Mouse (Mus musculus) frontal cortex, postnatal 36 days (tissue): ENCODE results near the gene Rps6kb2.
A peak's percentile ranks its signal among the peaks of the same experiment; 100 is the strongest.

ENCODE experiments used
- DNase-seq, 2 experiments: peaks; one replicate each; pipeline ENCODE4 v3.0.0; 2022; ENCODE audit warnings: low spot score in 2 of 2

Gene Rps6kb2

DNA sequence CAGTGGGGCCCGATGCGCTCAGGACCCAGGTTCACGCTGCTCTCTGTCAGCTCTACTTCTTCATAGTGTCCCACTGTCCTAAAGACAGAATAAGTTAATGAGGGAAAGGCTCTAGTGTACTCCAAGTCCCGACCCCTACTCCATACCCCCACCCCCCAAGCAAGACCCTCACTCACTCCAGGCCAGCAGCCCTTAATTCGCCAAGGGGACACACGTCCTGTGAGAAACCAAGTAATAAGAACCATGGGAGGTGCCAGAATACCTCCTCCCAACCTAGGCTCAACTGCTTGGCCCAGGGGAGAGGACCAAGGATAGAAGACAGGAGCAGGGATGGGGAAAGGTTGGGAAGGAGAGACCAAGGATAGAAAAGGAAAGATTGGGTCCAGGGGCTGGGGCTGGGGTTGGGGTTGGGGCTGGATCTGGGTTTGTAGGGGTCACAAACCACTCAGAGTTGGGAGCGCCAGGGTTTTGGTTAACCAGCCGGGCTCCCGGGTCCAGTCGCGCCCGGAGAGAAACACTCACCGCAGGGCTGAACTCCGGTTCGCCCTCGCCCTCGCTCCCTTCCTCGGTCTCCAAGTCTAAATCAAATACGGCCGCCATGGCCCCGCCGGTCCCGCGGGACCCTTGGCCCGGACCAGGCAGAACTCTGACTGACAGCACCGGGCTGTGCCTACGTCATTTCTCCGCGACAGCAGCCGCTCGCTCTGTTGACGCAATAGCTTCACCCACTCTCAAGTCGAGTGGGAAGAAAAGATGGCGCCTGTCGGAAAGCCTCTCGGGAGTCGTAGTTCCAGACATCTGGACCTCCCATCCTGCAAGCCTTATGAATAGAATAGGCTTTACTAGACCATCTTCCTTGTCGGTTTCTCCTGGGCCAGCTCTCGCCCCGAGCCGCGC lies at the start of gene Rps6kb2:
Gene Rps6kb2, minus strand, starts transcription at position 709 of the 897 bp plus-strand sequence.
- peak; percentile 98 to 99 for DNase-seq

DNA sequence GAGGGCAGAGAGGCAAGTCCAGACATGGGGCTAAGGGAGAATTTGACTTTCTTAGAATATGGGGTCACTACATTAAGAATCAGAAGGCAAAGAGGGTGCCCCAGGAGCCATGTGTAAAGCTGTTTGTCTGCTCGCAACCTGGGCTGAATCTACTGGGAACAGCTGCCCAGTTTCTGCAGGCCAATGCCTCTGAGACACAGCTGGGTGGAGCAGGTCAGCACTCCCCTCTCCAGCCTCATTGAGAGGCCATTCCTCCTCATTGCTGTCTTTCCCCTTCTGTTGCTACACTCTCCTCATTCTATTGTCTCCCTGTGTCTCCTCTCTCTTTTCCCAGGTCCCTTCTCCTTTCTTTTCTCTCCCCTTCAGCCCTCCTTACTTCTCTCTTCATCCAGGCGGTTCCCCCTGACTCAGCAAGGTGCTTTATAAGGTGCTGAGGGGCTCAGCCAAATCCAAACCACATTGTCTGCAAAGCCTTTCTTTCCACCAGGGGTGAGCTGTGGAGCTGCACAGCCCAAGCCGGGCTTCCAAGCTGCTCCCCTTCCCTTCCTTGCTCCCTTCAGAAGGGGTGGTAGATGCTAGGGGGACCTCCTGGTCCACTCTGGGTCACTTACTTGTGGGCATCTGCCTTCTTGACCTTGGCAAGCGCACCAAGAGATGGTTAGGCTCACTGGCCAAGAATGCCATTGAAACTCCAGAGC lies 48.9 kb upstream of the Rps6kb2 start:
- no peak for DNase-seq

DNA sequence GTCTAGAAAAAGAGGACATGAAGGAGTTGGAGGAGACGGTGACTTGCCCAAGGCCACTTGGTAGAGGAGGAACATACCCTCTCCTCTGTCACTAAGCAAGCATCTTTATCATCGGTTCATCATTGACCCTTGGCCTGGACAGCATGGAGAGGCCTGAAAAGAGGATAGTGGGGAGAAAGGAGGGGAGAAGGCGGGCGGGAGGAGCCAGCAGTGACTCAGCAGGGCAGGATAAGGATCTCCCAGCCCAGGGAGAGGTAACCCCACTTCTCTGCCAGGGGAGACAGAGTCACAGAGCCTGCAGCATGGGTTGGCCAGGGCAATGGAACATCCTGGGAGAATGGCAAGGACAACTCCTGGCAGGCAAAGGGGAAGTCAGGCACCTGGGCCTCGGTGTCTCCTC lies 45.4 kb upstream of the Rps6kb2 start:
- DNase-seq, result no peak

DNA sequence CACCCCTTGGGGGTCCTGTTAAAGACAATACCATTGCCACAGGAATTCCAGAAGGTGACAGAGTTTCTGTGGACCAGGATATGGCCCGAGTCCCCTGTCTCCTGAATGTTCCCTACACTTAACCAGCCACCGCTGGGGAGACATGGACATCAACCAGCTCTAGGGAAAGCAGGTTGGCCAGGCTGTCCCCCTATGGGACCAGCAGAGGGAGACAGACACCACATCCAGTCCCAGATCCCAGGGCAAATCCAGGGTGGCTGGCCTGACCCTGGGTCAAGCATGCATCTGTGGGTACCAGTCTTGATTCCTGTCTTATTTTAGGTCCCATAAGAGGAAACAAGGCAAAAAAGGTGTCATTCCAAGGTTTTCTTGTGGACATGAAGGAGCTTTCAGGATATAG lies 43.8 kb upstream of the Rps6kb2 start:
- DNase-seq, result peak in 1 of 2 experiments; percentile 60

DNA sequence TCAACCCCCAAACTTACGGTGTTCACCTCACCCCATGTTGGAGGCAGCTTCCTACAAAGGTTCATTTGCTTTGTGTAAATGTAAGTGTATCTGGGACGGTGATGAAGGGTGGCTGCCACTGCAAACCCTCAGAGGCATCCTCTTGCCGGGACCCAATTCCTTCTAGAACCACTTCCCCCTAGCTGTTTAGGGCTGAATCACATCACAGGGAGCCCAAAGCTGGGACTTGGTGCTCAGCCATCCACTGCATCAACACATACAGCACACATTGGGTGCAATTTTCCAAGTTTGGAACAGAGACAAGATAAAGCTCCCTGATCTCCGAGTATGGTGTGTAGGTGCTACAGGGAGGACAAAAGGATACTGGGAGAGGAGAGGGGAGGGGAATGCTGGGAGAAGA lies 41.7 kb upstream of the Rps6kb2 start:
- DNase-seq, result no peak

DNA sequence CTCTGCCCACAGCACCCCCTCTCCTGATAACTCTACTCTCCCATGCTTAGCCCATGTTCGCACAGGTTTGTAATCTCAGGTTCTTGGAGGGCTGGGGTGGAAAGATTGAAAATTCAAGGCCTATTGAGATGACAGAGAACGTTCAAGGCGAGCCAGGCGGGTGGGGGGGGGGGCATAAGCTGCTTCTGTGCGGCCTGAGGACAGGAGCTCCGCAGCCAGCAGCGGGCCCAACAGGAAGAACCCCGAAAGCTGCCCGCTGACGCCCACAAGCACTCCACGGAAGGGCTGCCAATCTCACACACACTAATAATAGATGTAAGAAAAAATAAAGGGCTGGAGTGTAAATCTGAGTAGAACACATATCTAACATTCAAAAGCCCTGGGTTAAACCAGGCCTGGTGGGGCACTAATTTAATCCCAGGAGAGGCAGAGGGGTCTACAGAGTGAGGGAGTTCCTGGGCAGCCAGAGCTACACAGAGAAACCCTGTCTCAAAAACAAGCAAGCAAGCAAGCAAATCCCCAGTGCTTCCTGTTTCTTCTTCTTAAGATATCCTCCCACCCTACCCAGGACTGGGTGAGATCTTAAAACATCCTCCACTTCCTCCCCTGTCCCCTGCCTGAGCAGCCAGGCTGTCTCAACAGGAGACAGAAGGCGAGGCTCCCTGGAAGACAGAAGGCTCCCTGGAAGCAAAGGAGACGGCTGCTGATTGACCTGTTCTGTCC lies 40.6 kb upstream of the Rps6kb2 start:
- DNase-seq, result no peak

DNA sequence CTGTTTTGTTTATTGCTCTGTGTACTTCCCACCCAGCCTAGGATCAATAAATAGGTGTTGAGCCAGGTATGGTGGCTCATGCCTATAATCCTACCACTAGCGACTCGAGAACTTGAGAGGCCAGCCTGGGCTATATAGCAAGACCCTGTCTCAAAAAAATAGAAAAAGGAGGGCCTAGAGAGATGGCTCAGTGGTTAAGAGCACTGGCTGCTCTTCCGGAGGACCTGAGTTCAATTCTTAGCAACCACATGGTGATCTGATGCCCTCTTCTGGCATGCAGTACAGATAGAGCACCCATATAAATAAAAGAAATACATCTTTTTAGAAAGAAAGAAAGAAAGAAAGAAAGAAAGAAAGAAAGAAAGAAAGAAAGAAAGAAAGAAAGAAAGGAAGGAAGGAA lies 40.0 kb upstream of the Rps6kb2 start:
- DNase-seq, result no peak

DNA sequence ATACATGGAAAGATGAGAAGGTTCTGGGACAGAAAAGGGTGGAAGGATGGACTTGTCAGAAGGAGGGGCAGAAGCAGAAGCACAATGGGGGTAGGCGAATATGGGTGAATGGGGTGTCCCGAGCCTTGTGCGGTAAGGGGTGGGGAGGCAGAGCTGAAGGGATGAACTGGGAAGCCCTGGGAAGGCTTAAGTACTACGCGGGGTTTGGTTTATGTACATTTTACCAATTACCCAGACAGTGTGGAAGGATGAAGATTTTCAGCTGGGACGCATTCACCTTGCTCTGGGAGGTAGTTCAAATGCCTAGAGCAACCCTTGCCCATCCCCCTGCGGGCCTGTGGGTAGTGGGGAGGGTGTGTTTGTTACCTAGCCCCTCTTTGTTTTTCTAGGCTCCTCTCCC lies 39.0 kb upstream of the Rps6kb2 start:
- DNase-seq, result no peak

DNA sequence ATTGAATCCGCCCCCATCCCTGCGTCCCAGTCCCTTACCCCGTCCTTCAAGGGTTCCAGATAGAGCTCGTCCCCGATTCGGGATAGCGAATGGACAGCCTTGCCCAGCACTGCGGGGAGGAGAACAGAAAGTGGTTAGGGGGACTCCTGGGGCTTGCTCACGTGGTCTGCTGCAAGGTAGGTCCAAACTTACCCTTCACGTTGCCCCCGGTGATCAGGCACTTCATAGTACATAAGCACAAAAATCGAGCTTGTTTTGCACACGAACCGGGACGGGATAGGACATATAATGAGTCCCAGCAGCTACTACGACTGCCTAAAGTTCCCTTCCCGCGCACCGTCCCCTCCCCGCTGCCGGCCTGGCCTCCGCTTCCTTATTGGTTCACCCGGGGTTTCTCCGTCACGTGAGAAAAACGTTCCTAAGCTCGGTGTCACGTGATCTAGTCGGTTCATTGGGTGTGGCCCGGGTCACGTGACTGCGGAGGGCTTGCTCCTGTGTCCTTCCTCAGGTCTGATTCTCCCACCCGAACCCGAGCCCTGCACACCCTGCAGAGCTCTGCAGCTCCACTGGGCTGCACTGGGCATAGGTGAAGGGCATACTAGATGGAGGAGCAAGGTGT lies 38.2 kb upstream of the Rps6kb2 start, which contains the start of gene Rad9a:
Gene Rad9a, minus strand, starts transcription at position 372 of the 619 bp plus-strand sequence.
- DNase-seq, result peak; percentile 90 to 96

DNA sequence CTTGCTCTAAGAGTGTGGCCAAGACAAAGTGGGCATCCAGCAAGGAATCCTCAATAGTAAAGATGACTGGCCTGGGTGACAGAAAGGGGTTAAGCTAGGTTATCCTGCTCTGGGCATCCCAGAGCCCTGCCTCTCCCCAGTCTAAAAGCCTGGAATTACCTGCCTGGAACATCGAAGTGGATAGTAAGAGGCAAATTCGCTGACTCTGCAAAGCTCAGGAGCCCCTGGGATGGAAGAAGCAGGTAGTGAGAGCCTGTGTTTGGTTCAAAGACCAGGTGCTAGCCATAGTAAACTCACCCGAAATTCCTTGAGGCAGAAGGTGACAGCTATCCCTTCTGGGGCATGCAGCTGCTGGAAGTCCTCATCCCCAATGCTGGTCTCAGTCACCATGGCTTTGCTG lies 34.0 kb upstream of the Rps6kb2 start:
- no peak for DNase-seq

DNA sequence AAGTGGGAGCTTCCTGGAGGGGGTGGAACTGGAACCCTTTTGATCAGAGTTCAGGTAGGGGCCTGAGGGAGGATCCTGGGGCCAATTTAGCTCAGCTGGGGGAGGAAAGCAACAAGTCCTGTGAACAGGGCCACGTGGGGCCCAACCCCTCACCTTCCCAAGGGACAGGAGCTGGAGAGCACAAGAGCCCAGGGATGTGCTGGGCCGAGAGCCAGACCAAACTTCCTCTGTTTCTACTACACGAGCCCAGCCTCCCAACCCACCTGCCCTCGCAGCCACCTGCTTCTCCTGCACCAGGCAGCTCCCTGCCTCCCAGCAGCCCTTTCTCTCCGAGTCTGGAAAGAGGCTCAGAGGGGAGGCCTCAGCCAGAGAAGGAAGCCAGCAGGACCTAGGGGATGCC lies 33.4 kb upstream of the Rps6kb2 start:
- DNase-seq, result no peak

DNA sequence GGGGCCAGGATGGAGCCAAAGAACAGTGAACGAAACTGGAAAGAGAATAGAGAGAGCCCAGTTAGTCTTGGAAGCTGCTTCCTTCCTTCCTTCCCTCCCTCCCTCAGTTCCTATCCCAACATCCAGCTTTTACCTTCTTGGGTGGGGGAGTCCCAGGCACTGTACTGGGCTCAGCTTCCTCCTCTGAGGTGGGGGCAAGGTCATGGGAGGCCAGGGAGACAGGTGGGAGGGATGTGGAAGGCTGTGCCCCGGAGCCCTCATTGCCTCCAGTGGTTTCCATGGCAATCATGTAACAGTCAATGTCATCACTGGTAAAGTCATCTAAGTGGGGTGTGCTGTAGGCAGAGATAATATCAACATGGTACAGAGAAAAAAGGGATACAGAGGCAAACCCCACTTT lies 32.9 kb upstream of the Rps6kb2 start:
- DNase-seq, result no peak

DNA sequence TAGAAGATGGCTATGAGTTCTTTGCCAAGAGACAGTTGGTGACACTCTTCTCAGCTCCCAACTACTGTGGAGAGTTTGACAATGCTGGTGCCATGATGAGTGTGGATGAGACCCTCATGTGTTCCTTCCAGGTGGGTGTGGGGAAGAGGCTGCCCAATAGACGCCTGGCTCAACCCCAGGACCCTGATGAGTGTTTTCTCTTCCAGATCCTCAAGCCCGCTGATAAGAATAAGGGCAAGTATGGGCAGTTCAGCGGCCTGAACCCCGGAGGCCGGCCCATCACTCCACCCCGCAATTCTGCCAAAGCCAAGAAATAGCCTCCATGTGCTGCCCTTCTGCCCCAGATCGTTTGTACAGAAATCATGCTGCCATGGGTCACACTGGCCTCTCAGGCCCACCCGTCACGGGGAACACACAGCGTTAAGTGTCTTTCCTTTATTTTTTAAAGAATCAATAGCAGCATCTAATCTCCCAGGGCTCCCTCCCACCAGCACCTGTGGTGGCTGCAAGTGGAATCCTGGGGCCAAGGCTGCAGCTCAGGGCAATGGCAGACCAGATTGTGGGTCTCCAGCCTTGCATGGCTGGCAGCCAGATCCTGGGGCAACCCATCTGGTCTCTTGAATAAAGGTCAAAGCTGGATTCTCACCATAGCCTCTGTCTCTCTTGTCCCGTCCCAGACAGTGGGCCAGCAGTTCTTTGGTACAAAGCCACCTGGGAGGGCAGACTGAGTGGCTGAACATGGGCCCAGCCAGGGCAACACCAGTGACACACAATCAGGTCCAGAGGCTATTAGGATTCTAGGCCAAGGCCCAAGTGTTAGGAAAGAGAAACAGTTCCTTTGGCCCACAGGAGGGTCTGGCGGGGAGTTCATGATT lies 31.9 kb upstream of the Rps6kb2 start:
- DNase-seq, result no peak

DNA sequence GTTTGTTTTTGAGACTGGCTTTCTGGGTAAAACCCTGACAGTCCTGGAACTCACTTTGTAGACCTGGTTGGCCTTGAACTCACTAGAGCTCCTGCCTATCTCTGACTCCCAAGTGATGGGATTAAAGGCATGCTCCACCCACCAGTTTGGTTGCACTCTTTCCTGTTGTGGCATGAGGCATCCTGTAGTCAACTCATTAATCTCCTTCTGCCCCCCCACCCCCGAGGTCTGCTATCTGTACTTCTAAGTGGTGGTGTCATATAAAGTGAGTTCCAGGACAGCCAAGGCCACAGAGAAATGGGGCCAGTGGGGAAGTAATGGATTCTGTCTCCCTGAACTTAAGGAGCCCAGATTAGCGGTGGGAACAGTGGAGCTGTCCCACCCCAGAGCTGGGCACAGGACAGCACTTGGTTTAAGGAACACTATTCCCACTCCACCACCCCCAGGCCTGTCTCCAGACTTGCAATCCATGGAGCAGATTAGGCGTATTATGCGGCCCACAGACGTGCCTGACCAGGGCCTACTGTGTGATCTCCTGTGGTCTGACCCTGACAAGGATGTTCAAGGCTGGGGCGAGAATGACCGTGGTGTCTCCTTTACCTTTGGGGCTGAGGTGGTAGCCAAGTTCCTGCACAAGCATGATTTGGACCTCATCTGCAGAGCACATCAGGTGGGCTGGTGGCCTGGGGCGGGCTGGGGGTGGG lies 31.0 kb upstream of the Rps6kb2 start:
- no peak for DNase-seq

DNA sequence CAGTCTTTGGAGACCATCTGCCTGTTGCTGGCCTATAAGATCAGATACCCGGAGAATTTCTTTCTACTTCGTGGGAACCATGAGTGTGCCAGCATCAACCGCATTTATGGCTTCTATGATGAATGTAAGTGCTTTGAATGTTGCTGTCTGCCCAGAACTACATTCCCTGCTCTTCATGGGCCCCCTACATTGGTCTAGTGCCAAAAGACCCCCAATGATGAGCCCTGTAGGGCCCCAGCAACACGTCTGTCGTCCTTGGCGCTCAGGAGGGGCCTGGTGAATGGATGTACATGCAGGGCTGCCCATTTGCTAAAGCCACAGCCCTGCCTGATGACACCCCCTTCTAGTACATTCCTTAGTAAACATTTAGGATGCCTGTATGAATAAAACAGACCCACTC lies 30.0 kb upstream of the Rps6kb2 start:
- DNase-seq, result no peak

DNA sequence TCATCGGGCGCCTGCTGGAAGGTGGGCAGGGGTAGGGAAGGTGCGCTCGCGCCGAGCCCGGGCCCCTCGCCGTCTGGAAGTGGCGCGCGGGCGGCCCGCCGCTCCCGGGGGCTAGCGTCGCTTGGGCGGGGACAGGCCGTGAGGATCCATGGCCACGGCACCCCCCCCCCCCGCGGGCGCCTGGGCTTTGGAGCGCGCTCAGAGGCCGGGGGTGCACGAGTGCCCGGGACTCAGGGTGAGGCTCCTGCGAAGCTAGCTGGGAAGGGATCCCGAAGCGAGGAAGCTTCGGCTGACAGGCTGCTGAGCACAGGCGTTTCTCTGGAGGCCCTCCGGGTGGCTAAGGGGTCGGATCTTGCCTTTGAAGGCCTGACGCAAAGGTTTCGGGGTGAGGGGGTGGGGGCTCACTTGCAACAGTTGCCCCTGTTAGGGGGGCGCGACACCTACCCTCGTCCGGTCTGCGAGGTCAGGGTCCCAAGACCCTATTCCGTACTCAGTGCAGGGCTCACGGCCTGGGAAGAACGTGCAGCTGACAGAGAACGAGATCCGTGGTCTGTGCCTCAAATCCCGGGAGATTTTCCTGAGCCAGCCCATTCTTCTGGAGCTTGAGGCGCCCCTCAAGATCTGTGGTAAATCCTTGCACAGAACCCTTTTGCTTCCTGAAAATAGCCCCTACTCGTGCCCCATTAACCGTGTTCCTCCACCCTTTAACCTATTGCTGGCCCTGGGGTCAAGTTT lies 29.3 kb upstream of the Rps6kb2 start:
- DNase-seq, result no peak

DNA sequence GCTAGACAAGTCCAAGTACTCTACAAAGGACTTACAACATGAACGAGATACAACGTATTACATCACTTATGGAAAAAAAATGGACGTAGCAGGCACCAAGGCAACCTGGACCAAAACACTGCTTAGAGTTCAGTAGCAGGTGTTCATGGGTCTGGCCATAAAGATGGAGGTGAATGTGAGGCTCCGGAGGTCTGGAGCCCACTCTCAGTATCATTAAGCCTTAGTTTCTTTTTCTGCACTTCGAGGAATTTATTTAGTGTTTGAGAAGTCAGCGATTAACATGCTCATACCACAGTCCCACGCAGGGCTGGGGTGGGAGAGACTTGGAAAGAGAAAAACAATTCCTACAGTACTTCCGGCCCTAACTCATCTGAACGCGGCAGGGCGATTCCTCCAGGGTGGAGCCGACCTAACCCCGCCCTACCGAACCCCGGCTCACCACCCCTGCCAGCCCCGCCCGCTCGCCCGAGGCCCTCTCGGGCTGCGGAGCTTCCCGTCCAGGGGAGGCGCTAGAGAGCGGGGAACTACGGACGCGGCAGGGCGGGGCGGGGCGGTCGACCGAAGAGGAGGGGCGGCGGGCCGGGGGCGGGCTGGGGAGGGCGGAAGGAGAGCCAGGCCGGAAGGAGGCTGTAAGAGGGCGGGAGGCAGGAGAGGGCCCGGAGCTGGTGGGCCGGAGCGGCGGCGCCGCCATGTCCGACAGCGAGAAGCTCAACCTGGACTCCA lies 28.5 kb upstream of the Rps6kb2 start, which contains the start of gene Ppp1ca:
Gene Ppp1ca, plus strand, starts transcription at position 538 of the 723 bp plus-strand sequence.
- DNase-seq, result peak; percentile 86 to 89

DNA sequence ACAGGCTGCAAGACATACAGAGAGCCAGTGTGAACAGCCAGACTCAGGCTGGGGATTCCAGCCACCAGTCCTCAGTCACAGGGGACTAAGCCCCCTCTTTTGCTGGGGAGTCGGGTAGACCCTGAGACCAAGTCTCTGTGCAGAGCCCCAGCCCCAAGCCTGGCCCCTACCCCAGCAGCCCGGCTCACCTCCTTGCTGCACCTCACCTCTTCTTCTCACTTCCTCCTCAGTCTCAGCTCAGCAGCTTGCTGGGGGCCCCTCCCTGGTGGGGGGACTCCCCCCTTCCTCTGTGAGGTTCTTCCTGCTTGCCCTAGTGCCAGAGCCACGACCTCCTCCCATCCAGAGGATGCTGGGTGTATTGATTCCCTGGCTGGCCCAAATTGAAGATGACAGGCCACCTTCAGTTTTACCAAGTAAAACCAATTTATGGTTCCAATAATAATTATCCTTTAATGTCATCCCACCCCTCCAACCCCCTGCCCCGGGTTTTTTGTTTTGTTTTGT lies 27.7 kb upstream of the Rps6kb2 start, which contains the start of gene Tbc1d10c:
Gene Tbc1d10c, minus strand, starts transcription at position 454 of the 504 bp plus-strand sequence.
- DNase-seq, result no peak
